Mouse (Mus musculus): ENCODE data around the gene Glp2r. TPM values are rescaled to one million over a fixed set of nuclear protein-coding genes. Genes with fewer than 3 reads are reported as not detected.

Glp2r gene
- 1 to 10 TPM; 1.9 to 2.7 TPM for total RNA-seq (2021)

DNA sequence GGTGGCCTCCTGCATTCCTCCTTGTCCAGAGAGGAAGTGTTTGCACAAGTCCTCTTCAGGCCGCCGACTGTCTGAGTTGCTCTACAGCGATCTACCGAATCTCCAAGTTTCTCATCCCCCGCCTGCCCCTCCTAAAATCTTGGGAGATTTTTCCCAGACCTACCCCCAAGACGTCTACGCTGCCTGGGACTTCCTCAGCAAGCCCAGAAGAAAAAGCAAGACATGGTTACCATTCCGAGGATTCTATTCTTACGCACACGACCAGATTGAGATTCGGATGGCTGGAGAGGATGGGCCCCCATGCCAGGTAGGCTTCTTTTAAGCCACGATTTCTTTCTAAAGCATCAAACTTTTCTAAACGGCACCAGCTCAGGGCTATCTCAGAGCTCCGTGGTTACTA, at the start of gene Glp2r:
Glp2r (minus strand) TSS at position 101 of the 400 bp plus-strand sequence.
- DNase-seq = no peak

DNA sequence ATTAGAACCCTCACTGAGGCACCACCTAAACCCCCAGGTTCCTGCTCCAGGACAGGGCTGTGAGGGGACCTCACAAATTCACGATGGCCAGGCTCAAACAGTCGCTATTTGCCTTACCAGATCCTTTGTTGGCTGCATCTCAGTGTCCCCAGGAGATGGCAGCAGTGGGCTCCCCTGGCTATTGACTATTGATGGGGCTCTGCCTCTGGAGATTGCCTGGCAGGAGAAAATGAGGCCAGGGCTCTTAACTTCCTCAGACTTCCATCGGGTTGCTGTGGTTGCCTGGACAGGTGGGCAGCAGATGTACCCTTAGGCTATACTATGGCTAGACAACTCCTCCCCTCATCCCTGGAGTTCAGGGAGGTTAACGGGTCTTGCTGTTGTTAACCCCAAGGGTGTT, 49.3 kb upstream of the Glp2r start:
- DNase-seq = peak; percentile 35 to 47

DNA sequence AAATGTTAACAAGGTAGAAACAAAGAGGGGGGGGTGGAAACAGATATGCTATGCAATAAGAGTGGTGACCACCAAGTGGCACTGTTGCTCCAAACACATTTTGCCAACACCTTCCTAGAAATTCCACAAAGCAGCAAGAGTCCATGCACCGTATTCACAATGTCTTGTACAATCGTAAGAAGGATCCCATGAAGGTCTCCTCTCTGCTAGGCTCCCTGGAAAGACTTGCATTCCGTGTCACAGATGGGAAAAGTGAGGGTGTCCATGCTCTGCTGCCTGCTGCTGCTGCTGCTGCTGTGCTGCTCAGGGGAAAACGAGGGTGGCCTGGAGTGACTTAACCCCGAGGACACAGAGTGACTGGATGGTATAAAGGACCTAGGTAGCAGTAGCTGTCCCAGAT, 48.7 kb upstream of the Glp2r start:
- peak in 1 of 2 experiments; percentile 22 for DNase-seq

DNA sequence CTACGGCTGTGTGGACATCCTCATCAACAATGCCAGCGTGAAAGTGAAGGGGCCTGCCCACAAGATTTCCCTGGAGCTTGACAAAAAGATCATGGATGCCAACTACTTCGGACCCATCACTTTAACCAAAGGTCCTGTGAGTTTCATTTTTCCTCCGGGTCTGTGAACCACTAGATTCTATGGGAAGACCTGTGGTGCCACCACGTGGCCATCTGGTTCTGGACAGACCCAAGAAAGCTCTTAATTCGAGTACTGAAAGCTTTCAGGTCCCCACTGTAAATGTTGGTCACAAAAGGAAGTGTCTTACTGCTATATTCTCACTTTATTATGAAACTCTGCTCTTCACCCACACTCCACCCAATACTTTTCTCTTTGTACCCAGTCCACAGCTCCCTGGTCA, 40.6 kb upstream of the Glp2r start:
- no peak for DNase-seq

DNA sequence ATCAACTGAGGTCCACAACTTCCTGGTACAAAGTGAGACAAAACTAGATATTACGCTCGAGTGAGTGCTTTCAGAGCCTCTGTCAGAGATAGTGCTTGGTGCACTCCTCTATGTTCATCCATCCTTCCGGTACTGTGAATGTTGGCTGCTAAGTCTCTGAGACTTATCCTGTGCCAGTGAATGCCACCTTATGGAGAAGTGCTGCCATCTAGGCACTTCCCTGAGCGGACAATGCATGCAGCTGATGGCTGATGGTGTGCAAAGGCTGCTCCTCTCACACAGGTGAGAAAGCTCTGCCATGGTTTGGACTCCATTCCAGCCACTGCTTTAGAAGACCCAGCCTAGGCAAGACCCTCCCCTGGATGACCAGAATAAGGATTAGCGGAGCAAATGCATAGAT, 37.1 kb upstream of the Glp2r start:
- DNase-seq = no peak

DNA sequence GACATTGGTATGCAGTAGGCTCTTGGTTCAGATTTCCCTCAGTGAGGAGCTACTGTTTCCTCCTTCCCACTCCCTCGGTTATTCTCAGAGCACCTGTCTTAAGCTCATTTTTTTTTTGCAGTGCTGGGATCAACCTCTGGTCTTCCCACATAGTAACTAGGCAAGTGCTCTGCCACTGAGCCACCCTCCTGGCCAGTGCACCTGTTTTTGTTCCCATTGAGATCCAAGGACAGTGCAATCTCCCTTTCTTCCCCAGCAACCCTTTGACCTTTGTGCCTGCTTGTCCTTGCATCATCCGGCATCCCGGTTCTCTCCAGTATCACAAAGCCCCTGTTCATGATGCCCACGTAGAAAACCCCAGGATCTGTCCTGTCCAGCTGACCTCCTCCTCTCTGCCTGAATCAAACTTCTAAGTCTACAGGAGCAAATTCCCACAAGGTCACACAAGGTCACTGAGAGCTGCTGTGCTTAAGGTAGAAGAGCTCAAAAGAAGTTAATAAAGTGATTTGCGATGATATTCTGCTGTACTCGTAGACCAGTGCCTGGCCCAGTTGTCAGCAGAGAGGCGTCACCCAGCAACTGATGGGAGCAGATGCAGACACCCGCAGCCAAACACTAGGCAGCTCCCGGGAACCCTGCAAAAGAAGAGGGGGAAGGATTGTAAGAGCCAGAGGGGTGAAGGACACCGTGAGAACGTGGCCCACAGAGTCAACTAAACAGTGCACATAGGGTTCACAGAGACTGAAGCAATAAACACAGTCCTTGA, 36.1 kb upstream of the Glp2r start:
- no peak for DNase-seq

DNA sequence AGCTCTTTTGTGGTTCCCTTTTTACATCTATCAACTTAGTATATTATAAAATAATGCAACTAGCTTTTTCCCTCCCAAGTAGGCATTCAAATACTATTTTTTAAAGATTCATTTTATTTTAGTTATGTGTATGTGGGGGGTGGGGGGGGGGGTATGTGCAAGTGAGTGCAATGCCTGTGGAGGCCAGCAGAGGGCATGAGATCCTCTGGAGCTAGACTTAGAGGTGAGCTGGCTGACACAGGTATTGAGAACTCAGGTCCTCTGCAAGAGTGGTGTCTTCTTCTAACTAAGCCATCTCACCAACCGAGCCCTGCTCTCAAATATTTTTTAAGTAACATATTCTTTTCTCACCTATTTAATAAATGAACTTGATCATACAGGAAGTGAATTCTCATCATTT, 34.6 kb upstream of the Glp2r start:
- no peak for DNase-seq

DNA sequence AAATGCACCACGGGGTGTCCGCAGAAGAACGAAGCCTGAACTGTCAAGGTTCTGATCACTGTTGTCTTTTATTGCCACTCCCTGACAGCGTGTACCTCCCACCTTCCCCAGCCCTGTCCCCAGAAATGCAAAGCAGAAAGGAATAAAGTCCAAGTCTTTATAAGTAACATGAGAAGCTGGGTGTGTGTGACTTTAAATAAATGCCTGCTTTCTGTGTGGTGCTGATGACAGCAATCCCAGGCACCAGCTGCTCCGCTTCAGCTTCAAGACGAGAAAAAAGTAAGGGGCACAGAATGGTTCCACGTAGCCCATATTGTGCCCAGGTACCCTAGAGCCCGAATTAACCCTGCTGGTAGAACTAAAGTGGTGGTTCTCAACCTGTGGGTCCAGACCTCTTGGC, 30.2 kb upstream of the Glp2r start:
- no peak for DNase-seq

DNA sequence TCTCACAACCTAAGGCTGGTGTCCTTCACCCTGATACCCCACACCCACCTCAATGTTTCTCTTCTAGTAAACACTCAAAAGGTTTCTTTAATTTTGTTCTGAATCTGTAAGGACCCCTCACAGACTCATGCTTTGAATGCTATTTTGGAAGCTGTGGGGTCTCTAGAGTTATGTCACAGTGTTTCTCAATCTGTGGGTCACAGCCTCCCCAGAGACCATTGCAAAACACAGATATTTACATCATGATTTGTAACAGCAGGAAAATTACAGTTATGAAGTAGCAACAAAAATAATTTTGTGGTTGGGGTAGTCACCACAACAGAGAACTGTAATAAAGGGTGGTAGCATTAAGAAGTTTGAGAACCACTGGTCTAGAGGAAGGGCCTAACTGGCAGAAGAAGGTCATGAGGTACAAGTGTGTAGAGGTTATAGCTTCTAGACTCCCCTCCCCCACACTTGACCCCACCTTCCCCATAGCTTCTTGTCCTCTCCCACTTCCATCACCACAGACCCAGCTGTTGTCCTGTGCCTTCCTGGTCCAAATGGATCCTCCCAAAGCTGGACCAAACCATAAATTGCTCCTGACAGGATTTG, 29.3 kb upstream of the Glp2r start:
- DNase-seq = no peak

DNA sequence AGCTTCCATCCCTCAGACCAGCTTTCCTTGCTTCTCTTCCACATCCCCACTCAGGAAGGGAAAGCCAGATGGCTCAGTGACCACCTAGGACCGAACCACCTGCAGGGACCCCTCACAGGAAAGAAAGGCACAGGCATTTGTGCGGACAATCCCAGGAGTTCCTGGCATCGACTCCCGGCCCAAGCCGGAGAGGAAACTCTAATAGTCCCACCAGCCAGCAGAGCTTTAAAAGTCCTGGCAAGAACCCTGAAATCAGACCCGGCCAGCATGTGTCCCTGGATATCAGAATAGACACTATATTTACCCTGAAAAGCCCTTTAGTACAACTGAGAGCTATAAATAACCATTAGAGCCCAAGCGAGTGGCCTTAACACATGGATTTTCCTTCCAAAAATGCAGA, 27.0 kb upstream of the Glp2r start, which contains the start of gene Dhrs7c:
Dhrs7c (plus strand) TSS at position 257 of the 400 bp plus-strand sequence.
- no peak for DNase-seq

DNA sequence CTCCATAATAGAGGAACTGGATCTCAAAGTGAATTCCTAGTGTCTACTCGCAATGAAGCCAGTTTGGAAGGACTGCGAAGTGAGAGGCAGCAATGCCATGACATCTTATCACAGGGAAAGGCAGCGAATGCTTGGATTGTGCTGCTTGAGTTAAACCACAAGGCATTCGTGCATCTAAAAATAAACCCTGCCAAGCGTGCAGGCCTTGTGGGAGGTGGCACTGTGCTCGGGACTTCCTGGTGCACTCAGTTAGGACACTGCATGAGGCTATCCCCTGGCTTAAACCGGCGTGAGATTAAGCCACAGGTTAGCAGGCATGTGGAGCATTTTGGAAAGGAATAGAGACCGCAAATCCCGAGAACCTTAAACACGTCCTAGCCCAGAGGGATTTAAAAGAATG, 19.2 kb upstream of the Glp2r start:
- DNase-seq = no peak

DNA sequence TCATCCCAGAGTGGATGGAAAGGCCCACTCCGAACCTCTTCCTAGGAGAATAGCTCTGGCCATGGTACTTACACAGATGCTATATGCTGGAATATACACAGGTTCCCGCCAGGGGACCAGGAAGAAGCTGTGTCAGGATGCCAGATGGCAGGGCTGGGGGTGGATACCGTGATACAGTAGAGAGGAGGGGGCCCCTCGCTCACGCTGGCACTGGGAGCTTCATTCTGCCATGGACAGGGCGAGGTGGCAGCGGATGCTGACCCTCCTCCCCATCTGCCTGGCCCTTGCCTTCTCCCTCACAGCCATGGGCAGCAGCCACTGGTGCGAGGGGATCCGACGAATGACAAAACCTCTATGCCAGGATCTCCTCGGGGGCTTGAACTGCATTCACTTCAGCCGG, 3.4 kb upstream of the Glp2r start, which contains the start of gene Gsg1l2:
Gsg1l2 (plus strand) TSS at position 230 of the 400 bp plus-strand sequence.
- no peak for DNase-seq

DNA sequence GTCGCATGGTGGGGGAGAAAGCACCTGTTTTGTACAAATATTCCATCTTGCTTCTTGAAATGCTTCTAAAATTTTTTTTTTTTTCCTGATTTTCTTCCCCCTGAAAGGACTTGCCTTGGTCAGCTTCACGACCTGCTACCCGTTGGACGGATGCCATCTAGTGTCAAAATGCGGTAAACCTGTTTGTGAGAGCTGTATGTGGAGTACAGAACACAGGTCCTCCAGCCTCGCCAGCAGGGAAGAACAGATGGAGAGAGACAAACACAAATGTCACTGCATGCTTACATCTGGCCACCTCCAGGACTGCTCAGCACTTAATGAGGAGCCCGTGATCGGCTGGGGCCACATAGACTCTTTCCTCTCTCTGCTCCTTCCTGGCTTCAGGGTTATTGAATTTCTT, 1.6 kb upstream of the Glp2r start:
- DNase-seq = peak; percentile 37 to 55

DNA sequence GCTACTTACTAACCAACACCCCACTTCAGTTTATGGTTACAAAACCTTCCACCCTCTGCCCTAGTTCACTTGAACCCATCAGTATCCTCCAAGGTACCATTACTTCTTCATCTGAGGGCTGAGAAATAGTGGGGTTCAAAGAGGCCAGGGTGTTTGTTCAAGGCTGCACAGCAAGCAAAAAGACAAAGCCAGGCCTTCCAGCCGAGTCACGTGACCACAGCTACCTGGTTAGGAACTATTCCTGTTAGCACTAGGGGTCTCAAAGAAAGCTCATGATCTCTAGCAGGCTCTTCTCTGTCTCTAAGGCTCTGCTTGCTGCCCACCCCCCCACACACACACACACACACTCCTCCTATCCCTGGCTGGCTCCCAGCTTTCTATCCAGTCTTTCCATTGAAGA, 738 bp upstream of the Glp2r start:
- DNase-seq = no peak

DNA sequence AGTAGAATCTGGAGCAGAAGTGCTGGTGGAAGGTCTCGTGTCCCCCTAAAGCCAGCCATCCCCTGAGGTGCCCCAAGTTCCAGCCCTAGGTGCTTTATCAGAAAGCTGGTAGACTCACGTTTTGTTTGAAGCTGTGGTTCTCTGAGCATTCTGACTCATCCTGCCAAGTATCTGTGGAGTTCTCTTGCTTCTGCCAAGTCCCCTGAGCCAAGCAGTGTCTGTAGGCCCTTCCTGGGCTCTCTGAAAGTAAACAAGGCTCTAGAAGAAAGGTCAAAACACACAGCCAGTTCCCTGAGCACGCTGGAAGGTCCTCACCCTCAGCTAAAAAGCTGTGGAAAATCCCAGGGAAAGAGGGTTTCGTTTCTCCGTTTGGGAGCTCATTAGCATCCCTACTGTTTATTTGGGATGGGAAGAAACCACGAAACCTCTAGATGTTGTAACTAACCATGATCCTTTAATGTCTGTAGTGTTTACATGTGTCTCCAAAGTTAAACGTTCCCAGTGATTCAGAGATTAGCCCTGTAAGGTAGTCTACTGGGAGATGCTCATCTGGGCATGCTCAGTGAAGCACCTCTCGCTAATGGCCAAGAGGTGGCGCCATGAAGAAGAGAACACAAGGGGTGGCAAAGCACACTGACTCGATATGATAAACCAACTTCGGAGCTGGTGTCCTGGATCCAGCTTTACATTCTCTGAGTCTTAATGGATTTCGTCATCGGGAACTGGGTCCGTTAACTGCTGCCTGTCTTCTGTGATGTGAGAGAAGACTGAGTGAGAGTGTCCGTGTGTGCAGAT, 13.4 kb downstream of the Glp2r start:
- no peak for DNase-seq

DNA sequence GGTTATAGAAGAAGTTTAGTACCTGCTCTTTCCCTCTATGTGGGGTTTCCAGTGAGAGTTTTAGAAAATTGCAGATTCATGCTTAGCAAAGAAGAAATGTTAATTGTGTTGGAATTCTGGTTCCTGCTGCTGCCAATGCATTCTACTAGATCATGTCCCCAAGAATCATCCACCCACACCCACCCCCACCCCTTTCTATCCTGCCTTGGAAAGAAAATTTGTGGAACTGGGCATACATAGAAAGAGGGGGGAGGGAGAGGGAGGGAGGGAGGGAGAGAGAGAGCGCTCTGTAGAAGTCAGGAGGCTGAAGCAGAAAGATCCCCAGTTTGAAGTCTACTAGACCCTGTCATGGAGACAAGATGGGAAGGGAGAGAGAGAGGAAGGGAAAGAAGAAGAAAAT, 14.7 kb downstream of the Glp2r start:
- DNase-seq = no peak

DNA sequence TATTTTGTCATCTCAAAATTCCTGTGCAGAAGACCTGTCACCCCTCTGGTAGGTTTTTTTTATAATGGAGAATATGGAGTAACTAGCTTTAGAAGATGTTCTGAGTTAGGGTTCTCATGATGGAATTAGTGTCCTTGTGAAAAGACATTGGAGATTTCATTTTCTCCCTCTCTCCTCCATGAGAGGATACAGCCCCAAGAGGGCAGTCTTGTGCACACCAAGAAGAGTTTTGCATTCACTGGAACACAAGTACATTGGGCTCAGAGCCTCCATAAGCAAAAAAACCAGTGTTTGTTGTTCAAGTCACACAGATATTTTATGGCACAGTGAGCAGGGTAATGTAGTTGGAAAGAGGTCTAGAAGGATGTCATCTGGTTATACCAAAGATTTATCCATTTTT, 29.4 kb downstream of the Glp2r start:
- no peak for DNase-seq

DNA sequence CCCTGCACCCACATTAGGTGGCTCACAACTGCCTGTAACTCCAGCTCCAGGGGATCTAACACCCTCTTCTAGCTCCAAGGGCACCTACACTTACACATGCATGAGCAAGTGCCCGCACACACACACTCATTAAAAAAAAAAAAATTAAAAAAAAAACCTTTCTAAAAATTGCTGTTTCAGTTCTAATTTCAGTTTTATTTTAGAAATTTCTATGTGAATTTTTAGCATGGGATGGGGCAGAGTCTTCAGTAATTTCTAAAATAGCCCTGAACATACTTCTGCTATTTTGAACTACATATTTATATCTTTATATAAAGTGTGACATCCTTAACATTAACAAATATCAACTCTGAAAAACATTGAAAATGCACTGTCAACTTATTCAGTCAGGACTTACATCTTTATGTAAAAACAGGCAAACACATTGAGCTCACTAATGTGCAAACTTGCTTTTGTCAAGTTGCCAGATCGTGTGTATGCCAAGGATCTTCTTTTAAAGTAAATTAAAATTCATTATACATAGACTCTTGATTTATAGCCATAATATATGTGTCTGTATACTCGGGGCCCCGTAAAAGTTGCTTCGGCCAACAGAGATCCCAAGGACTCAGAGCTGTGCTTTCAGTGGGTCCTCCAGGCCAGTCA, 32.0 kb downstream of the Glp2r start:
- DNase-seq = no peak

DNA sequence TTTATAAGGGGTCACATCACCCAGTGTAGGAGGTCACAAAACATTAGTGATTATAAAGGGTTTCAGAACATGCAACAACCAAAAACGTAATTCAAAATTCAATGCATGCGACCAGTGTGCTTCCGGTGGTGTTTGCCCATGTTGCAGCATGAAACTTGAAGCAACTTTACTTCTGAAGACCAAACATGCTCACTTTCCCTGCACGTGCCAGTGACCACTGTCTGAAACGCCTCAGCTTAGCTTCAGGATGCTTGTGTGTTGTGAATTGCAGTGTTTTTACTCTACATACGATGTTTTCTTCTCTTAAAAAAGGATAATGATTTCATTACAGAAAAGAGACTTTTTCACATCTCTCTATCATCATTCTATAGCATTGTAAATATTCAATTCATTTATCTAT, 32.6 kb downstream of the Glp2r start:
- no peak for DNase-seq

DNA sequence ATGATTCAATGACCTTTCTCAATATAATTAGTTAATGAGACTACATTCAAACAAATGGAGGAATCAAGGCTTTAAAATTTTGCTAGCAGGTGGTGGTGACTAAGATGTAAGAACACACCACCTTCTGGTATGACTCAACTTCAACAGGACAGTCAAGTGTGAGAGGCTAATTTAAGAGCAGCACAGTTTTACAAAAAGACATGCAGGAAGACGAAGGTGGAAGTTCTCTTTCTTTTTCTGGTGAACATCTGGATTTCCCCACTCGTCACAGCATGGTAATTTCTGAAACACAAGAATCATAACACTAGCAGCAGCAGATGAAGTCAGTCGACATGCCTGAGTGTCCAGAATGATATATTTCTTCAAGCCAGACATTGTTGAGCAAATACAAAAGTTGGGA, 36.4 kb downstream of the Glp2r start:
- no peak for DNase-seq

DNA sequence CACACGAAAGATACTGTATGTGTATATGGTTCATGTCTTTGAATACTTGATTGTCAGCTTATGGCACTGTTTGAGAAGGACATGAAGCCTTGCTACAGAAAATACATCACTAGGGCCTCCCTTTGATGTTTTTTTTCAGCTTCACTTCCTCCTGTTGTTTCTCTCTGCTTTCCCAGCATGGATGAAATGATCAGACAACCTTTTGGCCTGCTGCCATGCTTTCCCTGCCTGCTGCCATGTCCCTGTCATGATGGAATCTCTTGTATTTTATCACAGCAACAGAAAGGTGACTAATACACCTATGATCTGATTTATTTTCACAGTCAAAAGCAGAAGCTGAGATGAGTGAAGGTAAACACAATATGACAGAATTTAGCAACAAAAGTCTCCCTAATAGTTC, 37.2 kb downstream of the Glp2r start:
- no peak for DNase-seq

DNA sequence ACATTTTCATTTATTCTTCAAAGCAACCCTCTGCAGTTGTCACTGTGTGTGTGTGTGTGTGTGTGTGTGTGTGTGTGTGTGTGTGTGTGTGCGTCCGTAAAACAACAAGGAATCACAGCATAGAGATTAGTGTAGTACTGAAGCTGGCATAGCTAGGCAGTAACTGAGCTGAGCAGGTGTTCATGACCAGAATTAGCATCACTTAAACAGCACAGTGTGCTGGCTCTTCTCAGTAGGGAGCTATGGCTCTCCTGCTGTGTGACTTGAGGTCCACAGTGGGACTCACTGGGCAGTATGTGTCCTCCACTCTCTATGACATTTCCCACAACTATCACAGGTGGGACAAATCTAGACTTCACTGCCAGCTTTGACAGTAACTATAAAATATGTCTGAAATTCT, 39.9 kb downstream of the Glp2r start:
- no peak for DNase-seq

DNA sequence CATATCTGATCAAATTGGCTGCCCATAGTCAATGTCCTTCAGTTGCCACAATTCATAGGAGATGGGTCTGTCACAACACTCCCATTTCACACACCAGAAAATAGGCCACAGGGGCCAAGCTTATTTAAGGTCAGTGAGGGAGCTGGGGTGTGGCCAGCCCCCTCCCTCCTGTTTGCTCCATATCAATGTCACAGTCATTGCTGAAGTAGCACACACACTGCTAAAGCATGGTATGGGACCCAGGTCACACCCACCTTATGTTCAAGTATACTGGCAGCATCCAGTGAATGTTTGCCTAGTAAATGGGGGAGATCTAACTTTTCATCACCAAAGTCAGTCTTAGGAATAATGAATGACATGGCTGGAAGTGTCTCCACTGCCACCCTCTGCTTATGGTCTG, 42.2 kb downstream of the Glp2r start:
- no peak for DNase-seq
